Mouse (Mus musculus) heart, adult 2 months (tissue): ENCODE data around the gene Fut2.

Experiments used
- CTCF ChIP-seq: fragments of 200-600 bp; IDR thresholded peaks from 2 replicates; pipeline ENCODE4 v1.8.1; 2022; ENCODE audit warnings: antibody characterized with exemption, mild to moderate bottlenecking, moderate library complexity
- POLR2A ChIP-seq: fragments of 200-500 bp; IDR thresholded peaks from 2 replicates; pipeline ENCODE4 v1.6.1; 2011; ENCODE audit warnings: mild to moderate bottlenecking, low read depth, low read length, control low read depth; ENCODE audit not compliant: insufficient read depth

DNA sequence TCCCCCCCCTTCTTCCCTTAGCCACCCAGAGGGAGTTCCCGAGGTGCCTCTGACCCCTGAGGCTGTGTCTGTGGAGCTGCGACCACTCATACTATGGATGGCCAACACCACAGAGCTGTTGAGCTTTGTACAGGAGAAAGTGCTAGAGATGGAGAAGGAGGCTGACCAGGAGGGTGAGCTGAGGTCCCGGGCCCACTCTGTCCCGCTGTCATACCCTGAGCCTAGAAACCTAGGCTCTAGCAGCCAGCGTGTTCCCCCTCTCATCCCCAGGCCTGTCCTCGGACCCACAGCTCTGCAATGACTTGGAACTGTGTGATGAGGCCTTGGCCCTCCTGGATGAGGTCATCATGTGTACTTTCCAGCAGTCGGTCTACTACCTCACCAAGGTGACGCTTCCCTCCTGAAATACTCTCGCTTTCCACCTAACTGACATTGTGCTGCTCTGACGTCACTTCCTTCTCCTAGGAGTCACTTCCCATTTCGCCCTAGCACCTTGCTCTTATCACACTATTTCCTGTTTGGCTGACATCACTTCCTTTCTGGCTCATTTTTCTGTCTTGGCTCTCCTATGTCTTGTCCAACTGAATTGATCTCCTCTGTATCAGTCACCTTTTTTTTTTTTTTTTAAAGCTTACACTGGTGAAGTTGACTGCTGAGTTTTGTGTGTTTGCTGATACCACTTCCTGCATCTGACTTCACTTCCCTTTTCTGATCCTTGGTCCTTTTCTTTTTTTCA lies 31.1 kb downstream of the Fut2 start:
- TF ChIP-seq POLR2A (peak; percentile 58; the same call in 1 of the 2 replicates), CTCF (no peak)
